Comparison of ENCODE assay signal across 25 mouse cellular contexts in the genomic region with DNA sequence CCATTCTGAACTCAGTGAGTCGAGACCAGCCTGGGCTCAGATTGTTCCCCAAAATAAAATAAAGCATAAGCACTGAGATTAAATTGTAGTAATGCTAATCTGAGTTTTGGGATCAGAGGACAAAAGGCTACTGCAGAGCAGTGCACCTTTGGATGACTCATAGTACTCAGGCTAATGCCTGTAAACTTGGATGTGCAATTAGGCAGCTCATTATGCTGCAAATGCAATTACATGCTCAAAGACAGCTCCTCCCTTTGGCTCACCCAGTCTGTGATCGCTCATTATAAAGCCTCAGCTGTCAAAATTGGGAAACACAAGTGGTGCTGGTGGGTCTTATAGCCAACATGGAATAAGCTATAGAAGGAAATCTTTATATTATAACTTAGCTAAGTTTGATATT. TPM values are rescaled to one million over a fixed set of nuclear protein-coding genes. Genes with fewer than 3 reads are reported as not detected.
DNase-seq lines count a peak whose midpoint lies in the region; ATAC-seq and TF ChIP-seq lines count a peak whose summit lies in the region.
"Had no signal": no experiment of that assay in that cellular context is flagged by ENCODE, and none has a peak within 500 bp of the region (broad histone marks: within the 10 kb centered on the region; RNA-seq: fewer than 3 reads in every experiment).

No protein-coding gene starts in this region.

- no peaks in the 10 kb centered on the region for H3K4me1 ChIP-seq in hindbrain, embryonic 12.5 days
- no peaks in the 10 kb centered on the region for H3K4me1 ChIP-seq in hindbrain, embryonic 11.5 days (replicated peaks; ENCODE audit: control insufficient read depth, insufficient read depth, low read length)
- no peaks in the 10 kb centered on the region for H3K4me1 ChIP-seq in midbrain, postnatal 0 days (ENCODE audit: insufficient read depth, low read length)
- no peaks in the 10 kb centered on the region for H3K4me1 ChIP-seq in midbrain, embryonic 15.5 days
- H3K4me1 ChIP-seq in forebrain, embryonic 12.5 days = no peaks in the 10 kb centered on the region; the same call in 1 of the 2 replicates
- H3K4me1 ChIP-seq: embryonic facial prominence, embryonic 12.5 days; heart, embryonic 13.5 days; limb, embryonic 15.5 days had no signal

- peak; percentile 40; the same call in 1 of the 2 replicates for ATAC-seq in hindbrain, embryonic 12.5 days (ENCODE audit: low FRiP score)
- no peak for ATAC-seq in hindbrain, embryonic 11.5 days (ENCODE audit: low FRiP score)
- no peak for ATAC-seq in midbrain, postnatal 0 days (ENCODE audit: low FRiP score)
- no peak for ATAC-seq in midbrain, embryonic 15.5 days (replicated peaks)
- ATAC-seq in forebrain, embryonic 12.5 days (ENCODE audit: low FRiP score) = peak; percentile 79; the same call in 1 of the 2 replicates
- ATAC-seq: activated CD4-positive, CD25-positive, alpha-beta regulatory T cell, adult 4 months; inflammation-experienced regulatory T-cells, adult 6 months had no signal

- DNase-seq in hindbrain, embryonic 11.5 days (ENCODE audit: low spot score) = no peak
- peak; percentile 24 for DNase-seq in midbrain, postnatal 0 days (ENCODE audit: low spot score)
- peak; percentile 6 for DNase-seq in retina, embryonic 14.5 days (ENCODE audit: low spot score)
- no peak for DNase-seq in kidney, postnatal 25 days
- no peak for DNase-seq in embryo, embryonic 9.5 days (ENCODE audit: extremely low spot score)
- DNase-seq: adrenal gland, adult 8-10 months; cerebellum, adult 9-11 months; gastrocnemius, postnatal 10 days; heart, adult 18-20 months; heart, postnatal 14 days; kidney, adult 2 months; left cerebral cortex, postnatal 4 days; lung, embryonic 14.5 days; right cerebral cortex, postnatal 25 days had no signal

- whole genome bisulfite sequencing in hindbrain, embryonic 12.5 days = 78% methylated on average over 2 of the region's 2 CpGs
- WGBS in hindbrain, embryonic 11.5 days = 86% methylated on average over 2 of the region's 2 CpGs
- WGBS in midbrain, postnatal 0 days = 56% methylated on average over 2 of the region's 2 CpGs
- 60% methylated on average over 2 of the region's 2 CpGs for WGBS in midbrain, embryonic 15.5 days
- 39% methylated on average over 2 of the region's 2 CpGs for WGBS in forebrain, embryonic 12.5 days

- H3K36me3 ChIP-seq in hindbrain, embryonic 12.5 days = peaks cover 7% of the 10 kb centered on the region
- H3K36me3 ChIP-seq in hindbrain, embryonic 11.5 days (ENCODE audit: control insufficient read depth, insufficient read depth, low read length) = no peaks in the 10 kb centered on the region
- peaks cover 16% of the 10 kb centered on the region; the same call in 1 of the 2 replicates for H3K36me3 ChIP-seq in midbrain, postnatal 0 days (ENCODE audit: insufficient read depth, low read length)
- no peaks in the 10 kb centered on the region; the same call in 1 of the 2 replicates for H3K36me3 ChIP-seq in midbrain, embryonic 15.5 days (replicated peaks)
- H3K36me3 ChIP-seq in forebrain, embryonic 12.5 days (replicated peaks) = peaks cover 14% of the 10 kb centered on the region; the same call in 1 of the 2 replicates

- no peak overlapping the region for H3K4me2 ChIP-seq in hindbrain, embryonic 12.5 days (replicated peaks)
- no peak overlapping the region for H3K4me2 ChIP-seq in hindbrain, embryonic 11.5 days (replicated peaks; ENCODE audit: low read depth, low read length)
- H3K4me2 ChIP-seq in midbrain, postnatal 0 days (ENCODE audit: low read depth, low read length, poor library complexity, severe bottlenecking) = no peak overlapping the region
- no peak overlapping the region for H3K4me2 ChIP-seq in midbrain, embryonic 15.5 days
- H3K4me2 ChIP-seq in forebrain, embryonic 12.5 days = no peak overlapping the region
- H3K4me2 ChIP-seq: embryonic facial prominence, embryonic 12.5 days; heart, embryonic 13.5 days; limb, embryonic 15.5 days; lung, embryonic 14.5 days had no signal

- H3K9ac ChIP-seq in hindbrain, embryonic 12.5 days = no peak overlapping the region
- no peak overlapping the region for H3K9ac ChIP-seq in hindbrain, embryonic 11.5 days (ENCODE audit: low read depth, low read length)
- H3K9ac ChIP-seq in midbrain, postnatal 0 days (replicated peaks; ENCODE audit: low read length, poor library complexity, severe bottlenecking) = no peak overlapping the region
- no peak overlapping the region for H3K9ac ChIP-seq in midbrain, embryonic 15.5 days
- no peak overlapping the region for H3K9ac ChIP-seq in forebrain, embryonic 12.5 days
- H3K9ac ChIP-seq: embryonic facial prominence, embryonic 12.5 days; heart, embryonic 13.5 days; limb, embryonic 15.5 days; liver, embryonic 14.5 days; lung, embryonic 14.5 days had no signal

- H3K4me3 ChIP-seq in hindbrain, embryonic 12.5 days = no peak overlapping the region
- H3K4me3 ChIP-seq in hindbrain, embryonic 11.5 days (ENCODE audit: low read depth, low read length) = no peak overlapping the region
- H3K4me3 ChIP-seq in midbrain, postnatal 0 days (ENCODE audit: low read depth, low read length) = no peak overlapping the region
- no peak overlapping the region for H3K4me3 ChIP-seq in midbrain, embryonic 15.5 days
- H3K4me3 ChIP-seq in forebrain, embryonic 12.5 days (replicated peaks) = no peak overlapping the region
- H3K4me3 ChIP-seq: embryonic facial prominence, embryonic 12.5 days; erythroblast, embryonic 14.5 days; heart, embryonic 13.5 days; limb, embryonic 15.5 days had no signal

- no peaks in the 10 kb centered on the region for H3K27me3 ChIP-seq in hindbrain, embryonic 12.5 days
- H3K27me3 ChIP-seq in hindbrain, embryonic 11.5 days (ENCODE audit: control insufficient read depth, insufficient read depth, low read length) = no peaks in the 10 kb centered on the region
- no peaks in the 10 kb centered on the region for H3K27me3 ChIP-seq in midbrain, postnatal 0 days (ENCODE audit: insufficient read depth, low read length)
- H3K27me3 ChIP-seq in midbrain, embryonic 15.5 days (replicated peaks) = no peaks in the 10 kb centered on the region
- no peaks in the 10 kb centered on the region for H3K27me3 ChIP-seq in forebrain, embryonic 12.5 days
- H3K27me3 ChIP-seq: embryonic facial prominence, embryonic 12.5 days; heart, embryonic 13.5 days; limb, embryonic 15.5 days had no signal

- TF ChIP-seq CTCF in midbrain, postnatal 0 days (IDR thresholded peaks at IDR 0.05) = no peak

- H3K27ac ChIP-seq in hindbrain, embryonic 12.5 days = no peak overlapping the region
- H3K27ac ChIP-seq in hindbrain, embryonic 11.5 days (ENCODE audit: low read depth, low read length) = no peak overlapping the region
- H3K27ac ChIP-seq in midbrain, postnatal 0 days (ENCODE audit: low read depth, low read length) = no peak overlapping the region
- no peak overlapping the region for H3K27ac ChIP-seq in midbrain, embryonic 15.5 days
- H3K27ac ChIP-seq in forebrain, embryonic 12.5 days = no peak overlapping the region
- H3K27ac ChIP-seq: embryonic facial prominence, embryonic 12.5 days; heart, embryonic 13.5 days; kidney, postnatal 0 days; limb, embryonic 15.5 days; liver, embryonic 14.5 days had no signal

- no peaks in the 10 kb centered on the region for H3K9me3 ChIP-seq in hindbrain, embryonic 12.5 days (replicated peaks)
- no peaks in the 10 kb centered on the region for H3K9me3 ChIP-seq in hindbrain, embryonic 11.5 days (ENCODE audit: control insufficient read depth, low read length)
- no peaks in the 10 kb centered on the region for H3K9me3 ChIP-seq in midbrain, postnatal 0 days (ENCODE audit: low read length)
- H3K9me3 ChIP-seq in midbrain, embryonic 15.5 days = no peaks in the 10 kb centered on the region
- H3K9me3 ChIP-seq in forebrain, embryonic 12.5 days = no peaks in the 10 kb centered on the region
- H3K9me3 ChIP-seq: embryonic facial prominence, embryonic 12.5 days; heart, embryonic 13.5 days; limb, embryonic 15.5 days had no signal

RNA-seq across cellular contexts. Expression of a gene that starts 48.9 kb away (rescaled TPM):
- polyA plus RNA-seq in hindbrain, embryonic 12.5 days (2016; fragmentation: Nextera tagmentation; extraction: Ambion mirVana) = 28.1 and 30.0 TPM in 2 replicates
- polyA plus RNA-seq in hindbrain, embryonic 11.5 days (2014; fragmentation: Nextera tagmentation; extraction: Ambion mirVana) = 28.1 and 31.2 TPM in 2 replicates
- 6.5 and 10.0 TPM in 2 replicates for total RNA-seq in midbrain, postnatal 0 days (2014; rRNA removed)
- 11.8 and 13.6 TPM in 2 replicates for polyA plus RNA-seq in midbrain, postnatal 0 days (2015; fragmentation: Nextera tagmentation; extraction: Ambion mirVana)
- 20.7 and 21.6 TPM in 2 replicates for polyA plus RNA-seq in midbrain, embryonic 15.5 days (2015; fragmentation: Nextera tagmentation; extraction: Ambion mirVana)
- 30.7 and 32.4 TPM in 2 replicates for polyA plus RNA-seq in forebrain, embryonic 12.5 days (2016; fragmentation: Nextera tagmentation; extraction: Ambion mirVana)

Comparison
In these comparisons a context has a peak if more than half of its experiments do, and no peak if none do; other contexts are left out.
1. ATAC-seq: peak in hindbrain, embryonic 12.5 days (single experiment) and forebrain, embryonic 12.5 days (single experiment); none in hindbrain, embryonic 11.5 days (single experiment), midbrain, postnatal 0 days (single experiment) and midbrain, embryonic 15.5 days (single experiment).
2. DNase-seq: peak in midbrain, postnatal 0 days (single experiment) and retina, embryonic 14.5 days (single experiment); none in hindbrain, embryonic 11.5 days (single experiment), kidney, postnatal 25 days (0 of 2) and embryo, embryonic 9.5 days (single experiment).